Mouse (Mus musculus): ENCODE measurements around the gene Pde4c.

Pde4c gene

GRCm38 (mm10) chr8:70720739-70721138 lies 2.8 kb upstream of the Pde4c start:
- peak; percentile 79 for DNase-seq (ENCODE audit: extremely low spot score)

- DNase-seq (ENCODE audit: extremely low spot score): no peak
These were observed 1.9 kb upstream of the Pde4c start for GRCm38 (mm10) chr8:70721601-70722000.

DNA sequence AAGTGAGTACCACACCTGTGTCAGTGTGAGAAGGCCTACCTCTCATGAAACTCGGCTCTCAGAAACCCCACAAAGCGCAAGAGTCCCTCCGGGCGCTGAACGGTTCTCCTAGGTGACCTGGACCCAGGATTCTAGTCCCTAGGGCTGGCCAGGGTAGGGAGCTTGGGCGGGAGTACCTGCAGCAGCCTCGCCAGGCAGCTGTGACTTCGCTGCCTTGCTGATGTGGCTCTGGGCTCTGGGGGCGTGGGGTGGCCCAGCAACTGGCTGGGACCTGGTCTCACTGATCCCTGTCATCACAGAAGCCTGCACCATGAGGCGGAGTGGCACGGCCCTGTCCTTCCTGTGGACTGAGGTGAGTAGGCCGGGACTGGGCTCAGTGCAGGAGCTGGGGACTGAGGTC lies 696 bp downstream of the Pde4c start:
- no peak for DNase-seq (ENCODE audit: extremely low spot score)

GRCm38 (mm10) chr8:70725792-70726447 lies 2.4 kb downstream of the Pde4c start:
- DNase-seq (ENCODE audit: extremely low spot score): peak; percentile 36

DNA sequence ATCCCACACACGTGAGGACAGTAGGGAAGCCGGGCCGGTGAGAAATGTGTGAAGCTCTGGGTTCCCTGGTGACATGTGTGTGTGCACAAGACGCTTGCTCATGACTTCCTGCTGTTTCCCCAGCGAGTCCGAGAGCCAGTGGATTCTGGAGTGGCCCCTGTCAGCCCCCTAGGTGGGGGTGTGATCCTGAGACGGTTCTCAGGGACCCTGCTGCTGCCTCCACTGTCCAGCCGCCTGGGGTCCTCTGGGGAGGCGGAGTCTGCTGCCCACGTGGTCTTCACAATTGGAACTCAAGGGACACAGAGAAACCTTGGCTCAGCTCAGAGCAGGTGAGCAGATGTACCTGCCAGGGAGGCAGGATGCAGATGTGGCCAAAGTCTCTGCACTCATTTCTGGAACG lies 3.2 kb downstream of the Pde4c start:
- DNase-seq (ENCODE audit: extremely low spot score): no peak

- DNase-seq (ENCODE audit: extremely low spot score): no peak
These were observed 6.4 kb downstream of the Pde4c start for GRCm38 (mm10) chr8:70729808-70730475.

DNA sequence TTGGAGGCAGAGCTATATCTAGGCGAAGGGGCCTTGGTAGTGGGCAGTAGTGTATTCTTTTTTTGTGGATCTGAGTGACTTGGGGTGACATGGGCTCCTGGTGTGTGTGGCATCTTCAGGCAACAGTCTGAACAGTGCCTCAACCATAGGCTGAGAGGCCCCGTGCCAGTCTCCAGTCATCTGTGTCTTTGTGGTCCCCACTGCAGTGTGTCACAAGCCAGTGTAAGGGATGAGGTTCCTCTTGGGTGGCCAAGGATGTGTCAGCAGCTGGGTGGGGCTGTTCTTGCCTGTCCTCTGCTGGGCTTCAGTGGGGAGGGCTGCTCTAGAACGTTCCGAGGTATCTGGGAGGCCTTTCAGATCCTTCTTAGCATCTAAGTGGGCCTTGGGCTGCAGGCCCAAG lies 7.4 kb downstream of the Pde4c start:
- DNase-seq (ENCODE audit: extremely low spot score): no peak

- no peak for DNase-seq (ENCODE audit: extremely low spot score)
These were observed 14.2 kb downstream of the Pde4c start for GRCm38 (mm10) chr8:70737705-70738104.

DNA sequence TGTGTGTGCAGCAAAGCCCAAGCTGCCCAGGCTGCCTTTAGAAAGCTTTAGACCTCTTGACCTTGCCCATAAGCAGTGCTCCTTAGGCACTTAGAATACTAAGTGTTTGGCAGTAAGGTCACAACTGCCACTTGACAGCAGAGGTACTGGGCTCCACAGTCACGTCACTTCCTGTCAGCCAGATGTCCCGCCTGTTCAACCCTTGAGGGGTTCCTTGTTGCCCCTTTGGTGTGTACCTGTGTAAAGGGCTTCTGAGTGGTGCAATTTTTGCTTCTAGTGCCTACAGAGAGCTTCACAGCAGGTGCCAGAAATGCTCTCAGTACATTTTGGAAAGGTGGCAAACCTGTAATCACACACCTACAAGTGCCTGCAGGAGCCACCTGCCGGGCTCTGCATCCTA lies 14.7 kb downstream of the Pde4c start:
- no peak for DNase-seq (ENCODE audit: extremely low spot score)

DNA sequence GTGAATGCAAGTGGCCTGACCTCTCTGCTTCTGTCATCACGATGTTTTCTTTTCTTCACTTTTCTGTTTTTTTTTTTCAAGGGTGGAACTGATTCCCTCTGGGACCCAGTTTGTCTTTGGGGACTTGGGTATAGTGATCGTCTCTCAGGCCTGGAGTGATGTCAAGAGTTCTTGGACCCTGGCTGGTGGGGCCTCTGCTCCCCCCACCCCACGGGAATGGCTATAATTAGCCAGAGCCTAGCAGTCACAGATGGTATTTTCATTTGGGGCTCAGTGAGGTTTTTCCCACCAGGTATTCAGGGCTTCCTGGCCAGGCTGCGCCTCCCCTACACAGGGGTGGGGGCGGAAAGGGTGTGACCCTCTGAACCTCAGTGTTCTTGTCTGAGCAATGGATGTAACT lies 18.1 kb downstream of the Pde4c start:
- no peak for DNase-seq (ENCODE audit: extremely low spot score)

DNA sequence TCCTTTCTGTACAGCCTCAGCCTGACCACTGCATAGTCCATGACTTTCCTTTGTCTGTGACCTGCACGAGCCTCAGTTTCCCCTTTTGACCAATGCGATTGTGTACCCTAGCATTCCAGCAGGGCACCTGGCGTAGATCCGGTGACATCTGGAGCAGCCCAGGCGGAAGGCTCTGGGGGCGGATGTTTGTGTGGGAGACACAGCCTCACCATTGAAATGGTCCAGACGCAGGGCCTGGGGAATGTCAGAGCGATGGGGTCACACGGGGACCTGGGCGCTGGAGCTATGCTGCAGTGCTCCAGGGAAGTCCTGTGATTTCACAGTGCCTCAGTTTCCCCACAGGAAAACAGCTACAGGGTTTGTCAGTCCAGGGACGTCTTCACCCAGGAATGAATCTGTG lies 18.7 kb downstream of the Pde4c start:
- no peak for DNase-seq (ENCODE audit: extremely low spot score)

DNA sequence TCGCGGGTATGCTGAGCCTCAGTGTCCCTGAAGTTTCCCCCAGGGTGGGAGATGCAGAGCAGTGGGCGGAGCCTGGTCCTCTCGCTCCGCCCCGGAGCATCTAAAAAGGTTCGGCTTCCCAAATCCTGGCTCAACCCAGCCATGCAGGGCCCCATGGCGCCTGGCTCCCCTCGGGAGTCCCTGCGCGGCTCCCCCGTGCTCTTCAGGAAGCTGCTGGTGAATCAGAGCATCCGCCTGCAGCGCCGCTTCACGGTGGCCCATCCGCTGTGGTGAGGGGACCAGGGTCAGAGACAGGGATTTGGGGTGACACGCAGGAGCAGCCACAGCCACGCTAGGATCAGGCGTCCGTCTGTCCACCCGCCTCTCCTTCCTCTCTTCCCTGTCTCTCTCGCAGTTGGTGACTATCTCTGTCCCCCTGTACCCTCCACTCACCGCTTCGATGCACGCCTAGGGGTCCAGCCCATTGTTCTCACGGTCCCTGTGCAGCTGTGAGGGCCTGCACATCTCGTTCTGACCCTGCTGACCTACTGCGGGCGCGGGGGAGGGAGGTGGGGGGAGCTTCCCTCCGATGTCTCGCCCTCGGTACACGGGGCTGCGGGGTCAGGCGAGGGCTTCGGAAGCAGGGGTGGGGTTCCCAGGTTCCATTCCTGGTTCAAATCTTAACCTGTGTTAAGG lies 19.6 kb downstream of the Pde4c start:
- peak; percentile 36 for DNase-seq (ENCODE audit: extremely low spot score)

- peak; percentile 54 for DNase-seq (ENCODE audit: extremely low spot score)
These were observed 20.4 kb downstream of the Pde4c start for GRCm38 (mm10) chr8:70743656-70744590.

DNA sequence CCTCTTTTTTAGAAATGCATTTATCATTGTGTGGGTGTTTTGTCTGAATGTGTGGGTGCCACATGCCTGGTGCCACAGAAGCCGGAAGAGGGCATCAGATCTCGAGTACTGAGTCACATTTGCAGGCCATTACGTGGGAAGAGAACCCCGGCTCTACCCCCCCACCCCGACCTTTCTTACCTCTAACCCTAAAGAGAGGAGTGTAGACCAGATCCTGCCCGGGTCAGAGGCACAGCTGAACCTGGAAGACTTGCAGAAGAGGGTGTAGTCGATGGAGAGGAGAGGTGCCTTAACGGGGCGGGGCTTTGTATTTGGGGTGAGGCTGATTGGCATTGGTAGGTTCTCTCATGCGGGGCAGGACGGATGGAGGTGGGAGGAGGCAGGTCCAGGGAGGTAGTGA lies 21.3 kb downstream of the Pde4c start:
- no peak for DNase-seq (ENCODE audit: extremely low spot score)

DNA sequence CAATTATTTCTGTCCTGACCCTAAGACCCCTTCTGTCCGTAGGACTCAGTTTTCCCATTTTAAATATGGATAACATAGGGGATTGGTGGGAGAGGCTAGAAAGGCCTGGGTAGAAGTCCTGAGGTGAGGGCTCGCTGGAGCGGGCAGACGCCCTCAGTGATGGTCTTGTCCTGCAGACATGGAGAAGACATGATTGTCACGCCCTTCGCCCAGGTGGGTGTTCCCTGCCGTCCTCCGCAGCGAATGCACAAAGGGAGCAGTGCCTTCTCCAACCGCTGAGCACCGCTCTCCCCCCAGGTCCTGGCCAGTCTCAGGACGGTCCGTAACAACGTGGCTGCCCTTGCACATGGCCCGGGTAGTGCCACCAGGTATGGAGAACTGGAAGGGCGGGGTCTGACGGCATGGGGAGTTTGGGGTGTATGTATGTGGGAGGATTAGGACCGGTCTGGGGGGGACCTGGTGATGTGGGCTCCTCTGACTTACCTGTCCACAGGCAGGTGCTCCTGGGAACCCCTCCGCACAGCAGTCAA lies 22.2 kb downstream of the Pde4c start:
- DNase-seq (ENCODE audit: extremely low spot score): no peak

DNA sequence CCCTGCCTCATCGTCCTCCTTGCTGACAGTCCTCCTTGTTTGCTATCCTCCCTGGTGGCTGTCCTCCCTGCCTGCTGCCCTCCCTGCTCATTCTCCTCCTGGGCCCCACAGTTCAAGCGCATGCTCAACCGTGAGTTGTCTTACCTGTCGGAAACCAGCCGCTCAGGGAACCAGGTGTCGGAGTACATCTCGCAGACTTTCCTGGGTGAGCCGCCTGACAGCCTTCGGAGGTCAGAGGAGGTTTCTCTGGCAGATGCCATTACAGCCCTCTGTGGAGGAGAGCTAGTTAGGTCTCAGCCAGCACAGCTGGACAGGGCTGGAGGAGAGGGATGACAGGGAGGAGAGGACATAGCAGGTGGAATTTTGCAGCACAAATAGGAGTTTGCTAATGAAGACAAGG lies 23.2 kb downstream of the Pde4c start:
- DNase-seq (ENCODE audit: extremely low spot score): no peak

DNA sequence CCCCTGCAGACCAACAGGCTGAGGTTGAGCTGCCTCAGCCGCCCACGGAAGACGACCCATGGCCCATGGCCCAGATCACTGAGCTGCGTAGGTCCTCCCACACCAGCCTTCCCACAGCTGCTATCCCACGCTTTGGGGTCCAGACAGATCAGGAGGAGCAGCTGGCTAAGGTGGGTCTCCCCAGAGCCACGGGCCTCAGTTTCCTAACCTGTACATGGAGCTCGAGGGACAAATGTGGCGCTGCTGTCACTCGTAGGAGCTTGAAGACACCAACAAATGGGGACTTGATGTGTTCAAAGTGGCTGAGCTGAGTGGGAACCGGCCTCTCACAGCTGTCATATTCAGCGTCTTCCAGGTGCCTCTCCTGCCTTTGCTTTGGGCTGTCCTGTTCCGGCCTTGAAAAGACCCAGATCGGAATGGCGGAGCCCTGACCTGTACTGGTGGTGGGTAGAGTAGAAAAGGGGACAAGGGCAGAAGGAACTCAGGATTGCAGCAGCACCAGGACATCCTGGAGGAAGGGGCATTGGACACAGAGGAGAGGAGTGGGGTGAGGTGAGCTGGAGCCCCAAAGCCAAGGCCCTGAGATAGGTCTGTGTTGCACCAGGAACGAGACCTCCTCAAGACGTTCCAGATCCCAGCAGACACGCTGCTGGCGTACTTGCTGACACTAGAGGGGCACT lies 23.8 kb downstream of the Pde4c start:
- no peak for DNase-seq (ENCODE audit: extremely low spot score)

DNA sequence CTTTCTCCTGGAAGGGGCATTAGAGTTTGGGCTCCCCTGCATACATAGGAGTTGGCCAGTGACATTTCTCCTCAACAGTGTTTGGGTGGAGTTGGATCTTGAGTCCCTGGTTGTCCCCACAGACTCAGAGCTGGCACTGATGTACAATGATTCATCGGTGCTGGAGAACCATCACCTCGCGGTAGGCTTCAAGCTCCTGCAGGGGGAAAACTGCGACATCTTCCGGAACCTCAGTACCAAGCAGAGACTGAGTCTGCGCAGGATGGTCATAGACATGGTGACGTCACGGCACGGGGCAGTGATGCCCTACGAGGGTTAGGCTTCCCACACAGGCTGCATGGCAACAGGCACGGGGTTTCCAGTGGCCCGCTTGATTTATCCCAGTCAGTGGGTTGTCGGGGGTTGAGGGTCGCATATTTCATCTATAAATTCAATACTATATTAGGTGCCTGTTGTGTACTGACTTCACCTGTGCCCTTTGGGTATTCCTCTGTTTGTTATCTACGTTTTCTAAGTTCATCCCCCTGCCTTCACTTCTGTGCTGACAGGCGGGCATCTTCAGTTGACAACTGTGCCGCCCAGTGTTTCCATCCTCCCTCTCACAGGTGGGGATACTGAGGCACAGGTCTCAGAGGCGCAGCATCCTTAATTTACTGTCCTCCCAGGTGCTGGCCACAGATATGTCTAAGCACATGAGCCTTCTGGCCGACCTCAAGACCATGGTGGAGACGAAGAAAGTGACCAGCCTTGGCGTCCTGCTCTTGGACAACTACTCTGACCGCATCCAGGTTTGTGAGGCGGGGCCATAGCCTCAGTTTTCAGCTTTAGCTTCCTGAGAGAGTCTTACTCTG lies 25.0 kb downstream of the Pde4c start:
- DNase-seq (ENCODE audit: extremely low spot score): no peak

DNA sequence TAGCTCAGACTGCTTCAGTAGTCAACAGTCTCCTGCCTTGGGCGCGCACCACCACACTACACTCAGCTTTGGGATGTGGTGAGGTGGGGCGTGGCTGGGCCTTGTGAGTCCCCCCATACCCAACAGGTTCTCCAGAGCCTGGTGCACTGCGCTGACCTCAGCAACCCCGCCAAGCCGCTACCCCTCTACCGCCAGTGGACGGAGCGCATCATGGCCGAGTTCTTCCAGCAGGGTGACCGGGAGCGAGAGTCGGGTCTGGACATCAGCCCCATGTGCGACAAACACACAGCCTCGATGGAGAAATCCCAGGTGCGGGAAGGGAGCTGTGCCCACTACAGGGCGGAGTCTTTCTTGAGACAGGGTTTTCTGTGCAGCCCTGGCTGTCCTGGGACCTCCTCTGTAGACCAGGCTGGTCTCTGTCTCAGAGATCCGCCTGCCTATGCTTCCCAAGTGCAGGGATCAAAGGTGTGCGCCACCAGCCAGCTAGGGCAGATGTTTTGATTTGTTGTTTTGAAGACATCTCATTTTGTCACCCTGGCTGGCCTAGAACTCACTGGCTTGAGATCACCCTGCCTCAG lies 25.7 kb downstream of the Pde4c start:
- DNase-seq (ENCODE audit: extremely low spot score): no peak

GRCm38 (mm10) chr8:70750128-70750680 lies 26.7 kb downstream of the Pde4c start:
- DNase-seq (ENCODE audit: extremely low spot score): no peak
